Mouse (Mus musculus) midbrain, postnatal 0 days (tissue): ENCODE results near the gene Cbx6. TPM values are rescaled to one million over a fixed set of nuclear protein-coding genes. Genes with fewer than 3 reads are reported as not detected.

Experiments
- ATAC-seq: fragments of 200-750 bp; cut with Nextera tagmentation; 2 replicates; pipeline ENCODE4 v1.8.0; 2017; ENCODE audit warnings: moderate number of reproducible peaks, mild to moderate bottlenecking, moderate TSS enrichment, moderate library complexity; ENCODE audit not compliant: low FRiP score
- DNase-seq: peaks from one replicate; pipeline ENCODE4 v3.0.0-alpha.2; 2015; ENCODE audit warnings: low spot score
- H3K27ac ChIP-seq: fragments of 300-500 bp; sonication (generic); 2 replicates; pipeline ENCODE4 v1.5.1; 2014; ENCODE audit warnings: low read depth, mild to moderate bottlenecking, low read length, mixed read lengths
- H3K27me3 ChIP-seq: fragments of 300-500 bp; sonication (generic); 2 replicates; pipeline ENCODE4 v1.6.1; 2014; ENCODE audit warnings: low read length, control low read depth, mixed read lengths; ENCODE audit not compliant: insufficient read depth
- H3K36me3 ChIP-seq: fragments of 300-500 bp; sonication (generic); 2 replicates; pipeline ENCODE4 v1.6.1; 2014; ENCODE audit warnings: low read length, control low read depth, mixed read lengths; ENCODE audit not compliant: insufficient read depth
- H3K4me1 ChIP-seq: fragments of 300-500 bp; sonication (generic); 2 replicates; pipeline ENCODE4 v1.6.1; 2014; ENCODE audit warnings: mild to moderate bottlenecking, control low read depth, antibody characterized with exemption, low read length, mixed read lengths; ENCODE audit not compliant: insufficient read depth
- H3K4me2 ChIP-seq: fragments of 300-500 bp; sonication (generic); 2 replicates; pipeline ENCODE4 v1.6.1; 2014; ENCODE audit warnings: low read depth, mild to moderate bottlenecking, low read length, mixed read lengths; ENCODE audit not compliant: poor library complexity, severe bottlenecking
- H3K4me3 ChIP-seq: fragments of 300-500 bp; sonication (generic); 2 replicates; pipeline ENCODE4 v1.5.1; 2014; ENCODE audit warnings: low read depth, mild to moderate bottlenecking, low read length, moderate library complexity
- H3K9ac ChIP-seq: fragments of 300-500 bp; sonication (generic); replicated peaks from 2 replicates; pipeline ENCODE4 v1.6.1; 2014; ENCODE audit warnings: mild to moderate bottlenecking, low read length, moderate library complexity, mixed read lengths; ENCODE audit not compliant: poor library complexity, severe bottlenecking
- H3K9me3 ChIP-seq: fragments of 300-500 bp; sonication (generic); 2 replicates; pipeline ENCODE4 v1.6.1; 2016; ENCODE audit warnings: low read length, control low read depth
- CTCF ChIP-seq: IDR thresholded peaks from 2 replicates; pipeline ENCODE4 v1.5.1; 2016; ENCODE audit warnings: antibody characterized with exemption, mild to moderate bottlenecking
- WGBS: fragments of 180-500 bp; shearing (Covaris S2); extraction: QIAGEN DNeasy Blood & Tissue Kit; methylation state at CpG from one replicate; pipeline ENCODE4 v1.1.7; 2014; 5-methylcytosine and 5-hydroxymethylcytosine counted together
- polyA plus RNA-seq: library from polyadenylated mRNA; unstranded; fragments of >200 nt; fragmentation: Nextera tagmentation; extraction: Ambion mirVana; gene quantifications from 2 replicates; pipeline ENCODE4 v1.2.1, GENCODE M21; 2015
- total RNA-seq: library from RNA; depleted of rRNA; stranded (reverse); fragments of >200 nt; gene quantifications from 2 replicates; pipeline ENCODE4 v1.2.3, GENCODE M21; 2014

Gene Cbx6
- total and polyA plus RNA-seq, 2 experiments from 2014 or later, result 65.0 to 118 TPM

DNA sequence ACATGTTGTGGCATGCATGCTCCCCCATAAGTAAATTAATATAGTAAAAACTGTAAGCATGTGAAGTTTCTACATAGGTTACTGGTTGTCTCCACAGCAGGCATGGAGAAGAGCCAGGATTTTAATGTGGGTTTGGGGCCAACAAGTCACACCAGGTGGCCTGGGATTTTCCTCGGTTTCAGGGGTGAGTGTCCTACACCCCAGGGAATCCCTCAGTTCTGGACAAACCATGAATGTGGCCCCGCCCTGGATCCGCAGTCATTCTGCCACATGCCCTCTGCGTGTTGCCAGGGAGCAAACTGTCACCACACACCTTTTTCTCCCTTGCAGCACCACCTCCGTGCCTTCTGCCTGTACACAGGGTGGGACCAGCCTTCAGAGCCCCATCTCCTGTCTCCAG, 25.8 kb downstream of the Cbx6 start:
- Histone ChIP-seq H3K9me3 (no peaks in the 10 kb centered on the region), H3K36me3 (no peaks in the 10 kb centered on the region), H3K27ac (no peak overlapping the region), H3K4me3 (no peak overlapping the region), H3K4me1 (no peaks in the 10 kb centered on the region), H3K4me2 (no peak overlapping the region), H3K27me3 (peaks cover 8% of the 10 kb centered on the region), H3K9ac (no peak overlapping the region)
- ATAC-seq (no peak), DNase-seq (no peak)
- WGBS, result 53% methylated on average over 5 of the region's 5 CpGs
- TF ChIP-seq CTCF, result no peak

GRCm38 (mm10) chr15:79808114-79808513, 26.4 kb downstream of the Cbx6 start:
- Histone ChIP-seq H3K4me2 (no peak overlapping the region), H3K27ac (no peak overlapping the region), H3K4me1 (no peaks in the 10 kb centered on the region), H3K4me3 (no peak overlapping the region), H3K36me3 (no peaks in the 10 kb centered on the region), H3K9ac (no peak overlapping the region), H3K27me3 (peaks cover 8% of the 10 kb centered on the region), H3K9me3 (no peaks in the 10 kb centered on the region)
- DNase-seq, result peak; percentile 68
- ATAC-seq, result no peak
- WGBS, result 28% methylated on average over 5 of the region's 5 CpGs
- TF ChIP-seq CTCF, result peak; percentile 90

- H3K4me3 ChIP-seq, result no peak overlapping the region
- no peak overlapping the region for H3K27ac ChIP-seq
- no peak overlapping the region for H3K9ac ChIP-seq
- no peak for ATAC-seq
- peaks cover 4% of the 10 kb centered on the region; the same call in 1 of the 2 replicates for H3K4me1 ChIP-seq
- no peak for DNase-seq
- no peaks in the 10 kb centered on the region for H3K9me3 ChIP-seq
- no peak overlapping the region for H3K4me2 ChIP-seq
- WGBS, result 66% methylated on average over 1 of the region's 1 CpGs
- no peak for TF ChIP-seq CTCF
- peaks cover 8% of the 10 kb centered on the region for H3K27me3 ChIP-seq
- no peaks in the 10 kb centered on the region for H3K36me3 ChIP-seq
Measured at GRCm38 (mm10) chr15:79807050-79807449, 27.4 kb downstream of the Cbx6 start.

DNA sequence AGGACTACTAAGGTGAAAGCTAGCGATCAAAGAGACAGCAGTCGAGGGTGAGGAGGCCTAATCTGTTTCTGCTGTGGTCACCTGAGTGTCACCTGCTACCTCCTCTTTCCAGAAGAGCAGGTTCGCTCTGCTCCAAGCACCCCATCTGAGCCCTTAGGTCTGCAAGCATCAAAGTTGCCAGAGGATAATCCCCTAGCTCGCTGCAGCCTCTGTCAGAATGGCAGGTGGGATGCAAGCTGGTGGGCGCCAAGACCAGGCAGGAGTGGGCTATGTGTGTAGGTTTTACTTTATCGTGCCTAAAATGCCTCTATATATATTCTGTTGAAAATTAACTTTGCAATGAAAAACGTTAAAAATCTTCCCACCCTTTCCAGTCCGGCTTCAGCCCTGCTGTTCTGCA, 29.2 kb downstream of the Cbx6 start:
- H3K9ac ChIP-seq, result peak overlapping the region; percentile 91; the same call in 1 of the 2 replicates
- TF ChIP-seq CTCF, result no peak
- H3K27me3 ChIP-seq, result peaks cover 8% of the 10 kb centered on the region
- 0 out of 2 replicates have a peak, but pooled peaks cover 2% of the 10 kb centered on the region for H3K36me3 ChIP-seq
- ATAC-seq (no peak), DNase-seq (no peak)
- WGBS, result 18% methylated on average over 8 of the region's 8 CpGs
- no peaks in the 10 kb centered on the region for H3K9me3 ChIP-seq
- peak overlapping the region; percentile 65 for H3K4me2 ChIP-seq
- H3K27ac ChIP-seq, result peak overlapping the region; percentile 74
- peaks cover 4% of the 10 kb centered on the region; the same call in 1 of the 2 replicates for H3K4me1 ChIP-seq
- peak overlapping the region; percentile 74; the same call in 1 of the 2 replicates for H3K4me3 ChIP-seq

- Histone ChIP-seq H3K9me3 (no peaks in the 10 kb centered on the region), H3K27ac (peak within 1 kb of the TSS; percentile 74), H3K4me3 (peak within 1 kb of the TSS; percentile 74), H3K27me3 (peaks cover 8% of the 10 kb centered on the region), H3K36me3 (0 out of 2 replicates have a peak, but pooled peaks cover 2% of the 10 kb centered on the region), H3K9ac (peak within 1 kb of the TSS; percentile 91), H3K4me2 (peak within 1 kb of the TSS; percentile 65), H3K4me1 (peaks cover 4% of the 10 kb centered on the region; the same call in 1 of the 2 replicates)
- TF ChIP-seq CTCF, result 0 out of 2 replicates have a peak, but pooled peaks have one; percentile 1
- under 1% methylated on average over 79 of the region's 91 CpGs for WGBS
- DNase-seq (peak; percentile 72), ATAC-seq (peak; percentile 74)
Measured at GRCm38 (mm10) chr15:79804352-79805071, 30.0 kb downstream of the Cbx6 start, which contains the start of gene Nptxr. Gene Nptxr (minus strand): TSS chr15:79804766.
